Mouse (Mus musculus): Measurements from ENCODE around the gene Zbtb25. TPM values are rescaled to one million over a fixed set of nuclear protein-coding genes. Genes with fewer than 3 reads are reported as not detected.

Zbtb25 gene
- total and polyA plus RNA-seq, 2 experiments from 2014 or later, result 11.5 to 19.9 TPM

DNA sequence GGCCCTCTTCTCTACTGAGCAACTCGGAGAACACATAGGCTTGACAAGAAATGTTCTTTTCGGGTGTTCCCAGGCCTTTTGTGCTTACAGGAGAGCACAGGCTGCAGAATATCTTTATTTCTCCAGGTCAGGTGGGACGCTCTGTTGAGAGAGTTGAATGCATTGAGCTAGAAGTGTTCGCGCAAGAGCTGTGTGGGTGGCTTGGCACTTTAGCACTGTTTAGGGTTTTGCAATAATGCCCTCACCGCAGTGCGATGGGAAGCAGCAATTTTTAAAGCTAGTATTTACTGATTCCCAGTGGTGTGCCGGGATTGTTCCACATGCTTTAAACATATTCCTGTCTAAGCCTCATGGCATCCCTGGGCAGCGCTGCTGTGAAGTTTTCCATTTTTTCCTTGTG, 58.2 kb downstream of the Zbtb25 start:
- Histone ChIP-seq H3K36me3 (ENCODE audit: insufficient read depth, low read length) (peaks cover 34% of the 10 kb centered on the region), H3K4me2 (ENCODE audit: low read depth, low read length, poor library complexity, severe bottlenecking) (no peak overlapping the region), H3K27ac (ENCODE audit: low read depth, low read length) (no peak overlapping the region), H3K4me3 (ENCODE audit: low read depth, low read length) (no peak overlapping the region), H3K4me1 (ENCODE audit: insufficient read depth, low read length) (no peaks in the 10 kb centered on the region), H3K9ac (replicated peaks; ENCODE audit: low read length, poor library complexity, severe bottlenecking) (no peak overlapping the region), H3K9me3 (ENCODE audit: low read length) (no peaks in the 10 kb centered on the region), H3K27me3 (ENCODE audit: insufficient read depth, low read length) (no peaks in the 10 kb centered on the region)
- WGBS, result 94% methylated on average over 9 of the region's 9 CpGs
- ATAC-seq (ENCODE audit: low FRiP score) (no peak), DNase-seq (ENCODE audit: low spot score) (no peak)
- TF ChIP-seq CTCF (IDR thresholded peaks at IDR 0.05), result no peak

DNA sequence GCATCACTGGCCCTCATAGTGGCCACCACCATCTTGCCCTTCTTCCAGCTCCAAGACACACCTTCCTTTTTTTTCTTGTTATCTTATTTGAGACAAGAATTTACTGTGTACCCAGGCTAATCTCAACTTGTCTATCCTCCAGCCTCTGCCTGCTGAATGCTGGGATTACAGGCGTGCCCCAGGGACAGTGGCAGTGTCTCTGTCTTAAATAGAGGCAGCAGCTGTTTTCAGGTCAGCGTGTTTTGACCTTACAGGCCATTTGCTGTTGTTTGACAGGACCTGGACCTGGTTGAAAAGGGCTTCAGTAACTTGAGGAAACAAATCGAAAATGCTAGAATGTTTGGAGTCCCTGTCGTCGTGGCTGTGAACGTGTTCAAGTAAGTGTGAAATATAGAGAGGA, 58.8 kb downstream of the Zbtb25 start:
- TF ChIP-seq CTCF (IDR thresholded peaks at IDR 0.05), result no peak
- H3K36me3 ChIP-seq (ENCODE audit: insufficient read depth, low read length), result peaks cover 34% of the 10 kb centered on the region
- H3K9me3 ChIP-seq (ENCODE audit: low read length), result no peaks in the 10 kb centered on the region
- H3K9ac ChIP-seq (replicated peaks; ENCODE audit: low read length, poor library complexity, severe bottlenecking), result no peak overlapping the region
- no peak for ATAC-seq (ENCODE audit: low FRiP score)
- no peak overlapping the region for H3K27ac ChIP-seq (ENCODE audit: low read depth, low read length)
- H3K4me3 ChIP-seq (ENCODE audit: low read depth, low read length), result no peak overlapping the region
- no peaks in the 10 kb centered on the region for H3K27me3 ChIP-seq (ENCODE audit: insufficient read depth, low read length)
- H3K4me2 ChIP-seq (ENCODE audit: low read depth, low read length, poor library complexity, severe bottlenecking), result no peak overlapping the region
- 84% methylated on average over 6 of the region's 6 CpGs for WGBS
- no peak for DNase-seq (ENCODE audit: low spot score)
- H3K4me1 ChIP-seq (ENCODE audit: insufficient read depth, low read length), result no peaks in the 10 kb centered on the region

- no peak overlapping the region for H3K27ac ChIP-seq (ENCODE audit: low read depth, low read length)
- no peak overlapping the region for H3K9ac ChIP-seq (replicated peaks; ENCODE audit: low read length, poor library complexity, severe bottlenecking)
- no peaks in the 10 kb centered on the region for H3K4me1 ChIP-seq (ENCODE audit: insufficient read depth, low read length)
- DNase-seq (ENCODE audit: low spot score) (no peak), ATAC-seq (ENCODE audit: low FRiP score) (no peak)
- TF ChIP-seq CTCF (IDR thresholded peaks at IDR 0.05), result no peak
- whole genome bisulfite sequencing, result 89% methylated on average over 6 of the region's 6 CpGs
- no peaks in the 10 kb centered on the region for H3K9me3 ChIP-seq (ENCODE audit: low read length)
- no peaks in the 10 kb centered on the region for H3K27me3 ChIP-seq (ENCODE audit: insufficient read depth, low read length)
- no peak overlapping the region for H3K4me3 ChIP-seq (ENCODE audit: low read depth, low read length)
- H3K4me2 ChIP-seq (ENCODE audit: low read depth, low read length, poor library complexity, severe bottlenecking), result no peak overlapping the region
- H3K36me3 ChIP-seq (ENCODE audit: insufficient read depth, low read length), result peaks cover 29% of the 10 kb centered on the region
Observed at GRCm38 (mm10) chr12:76310007-76310406, 59.4 kb downstream of the Zbtb25 start.

DNA sequence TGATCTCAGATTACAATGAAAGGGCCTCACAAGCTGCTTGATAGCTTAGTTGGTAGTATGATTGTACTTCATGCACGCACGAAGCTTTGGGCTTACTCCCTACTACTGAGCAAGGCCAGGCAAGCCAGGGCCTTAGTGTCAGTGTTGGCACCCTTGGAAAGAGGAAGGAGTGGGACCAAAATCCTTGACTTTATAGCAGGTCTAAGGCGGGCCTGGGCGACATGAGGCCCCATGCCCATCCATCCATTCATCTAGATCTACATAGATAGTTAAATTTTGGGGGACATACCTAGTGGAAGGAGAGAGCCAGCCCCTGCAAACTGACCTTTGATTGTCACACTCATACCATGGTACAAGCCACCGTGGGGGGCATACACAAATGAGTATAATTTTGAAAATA, 61.0 kb downstream of the Zbtb25 start:
- TF ChIP-seq CTCF (IDR thresholded peaks at IDR 0.05), result no peak
- H3K9ac ChIP-seq (replicated peaks; ENCODE audit: low read length, poor library complexity, severe bottlenecking), result no peak overlapping the region
- H3K4me1 ChIP-seq (ENCODE audit: insufficient read depth, low read length), result no peaks in the 10 kb centered on the region
- ATAC-seq (ENCODE audit: low FRiP score) (no peak), DNase-seq (ENCODE audit: low spot score) (no peak)
- no peak overlapping the region for H3K4me3 ChIP-seq (ENCODE audit: low read depth, low read length)
- peaks cover 19% of the 10 kb centered on the region for H3K36me3 ChIP-seq (ENCODE audit: insufficient read depth, low read length)
- H3K4me2 ChIP-seq (ENCODE audit: low read depth, low read length, poor library complexity, severe bottlenecking), result no peak overlapping the region
- WGBS, result 86% methylated on average over 5 of the region's 5 CpGs
- no peaks in the 10 kb centered on the region for H3K27me3 ChIP-seq (ENCODE audit: insufficient read depth, low read length)
- H3K9me3 ChIP-seq (ENCODE audit: low read length), result no peaks in the 10 kb centered on the region
- no peak overlapping the region for H3K27ac ChIP-seq (ENCODE audit: low read depth, low read length)

GRCm38 (mm10) chr12:76307964-76308363, 61.4 kb downstream of the Zbtb25 start:
- H3K4me2 ChIP-seq (ENCODE audit: low read depth, low read length, poor library complexity, severe bottlenecking), result no peak overlapping the region
- no peak overlapping the region for H3K9ac ChIP-seq (replicated peaks; ENCODE audit: low read length, poor library complexity, severe bottlenecking)
- ATAC-seq (ENCODE audit: low FRiP score), result no peak
- no peak overlapping the region for H3K4me3 ChIP-seq (ENCODE audit: low read depth, low read length)
- no peaks in the 10 kb centered on the region for H3K27me3 ChIP-seq (ENCODE audit: insufficient read depth, low read length)
- no peaks in the 10 kb centered on the region for H3K9me3 ChIP-seq (ENCODE audit: low read length)
- no peak overlapping the region for H3K27ac ChIP-seq (ENCODE audit: low read depth, low read length)
- DNase-seq (ENCODE audit: low spot score), result no peak
- 45% methylated on average over 9 of the region's 9 CpGs for WGBS
- peaks cover 19% of the 10 kb centered on the region for H3K36me3 ChIP-seq (ENCODE audit: insufficient read depth, low read length)
- no peak for TF ChIP-seq CTCF (IDR thresholded peaks at IDR 0.05)
- no peaks in the 10 kb centered on the region for H3K4me1 ChIP-seq (ENCODE audit: insufficient read depth, low read length)

DNA sequence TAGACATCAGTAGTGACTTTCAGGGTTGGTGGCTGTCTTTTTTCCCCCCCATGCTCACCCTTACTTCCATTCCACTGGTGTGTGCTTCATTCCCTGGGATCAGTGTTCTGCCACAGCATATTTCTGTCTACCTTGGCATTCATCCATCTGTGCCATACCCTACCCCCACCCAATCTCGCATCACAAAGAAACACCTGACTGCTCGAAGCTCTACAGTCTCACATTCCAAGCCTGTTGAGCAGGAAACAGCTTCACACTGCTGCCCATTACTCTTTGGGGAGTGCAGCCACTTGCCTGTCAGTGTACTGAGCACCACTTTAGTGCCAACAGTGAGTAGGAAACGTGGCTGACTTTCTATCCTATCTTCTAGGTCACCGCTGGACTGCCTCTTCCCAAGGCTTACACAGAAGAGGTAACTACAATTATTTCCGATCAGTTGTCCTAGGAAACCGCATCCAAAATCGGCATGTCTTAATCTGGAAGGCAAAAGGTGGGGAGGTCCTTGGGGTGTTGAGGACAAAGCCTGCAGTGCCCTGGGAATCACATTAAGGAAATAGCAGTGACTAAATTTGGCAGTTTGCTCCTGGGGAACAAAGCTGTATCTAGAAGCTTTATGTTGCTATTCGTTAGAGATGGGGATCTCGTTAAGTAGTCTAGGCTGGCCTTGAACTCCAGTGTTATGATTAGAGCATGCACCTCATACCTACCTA, 62.4 kb downstream of the Zbtb25 start:
- Histone ChIP-seq H3K4me3 (ENCODE audit: low read depth, low read length) (no peak overlapping the region), H3K9me3 (ENCODE audit: low read length) (no peaks in the 10 kb centered on the region), H3K4me2 (ENCODE audit: low read depth, low read length, poor library complexity, severe bottlenecking) (no peak overlapping the region), H3K9ac (replicated peaks; ENCODE audit: low read length, poor library complexity, severe bottlenecking) (no peak overlapping the region), H3K27me3 (ENCODE audit: insufficient read depth, low read length) (no peaks in the 10 kb centered on the region), H3K36me3 (ENCODE audit: insufficient read depth, low read length) (peaks cover 16% of the 10 kb centered on the region), H3K27ac (ENCODE audit: low read depth, low read length) (no peak overlapping the region), H3K4me1 (ENCODE audit: insufficient read depth, low read length) (no peaks in the 10 kb centered on the region)
- WGBS, result 69% methylated on average over 9 of the region's 9 CpGs
- ATAC-seq (ENCODE audit: low FRiP score) (no peak), DNase-seq (ENCODE audit: low spot score) (no peak)
- TF ChIP-seq CTCF (IDR thresholded peaks at IDR 0.05), result no peak
